Mouse (Mus musculus) naive thymus-derived CD4-positive, alpha-beta T cell, adult 2 months (primary cell): ENCODE data around the gene Ceacam1.
"Not testable (repeated sequence)": the region's sequence is repeated elsewhere in the genome, so short reads cannot be mapped to it uniquely, and the experiment has no call there.

Experiments
- DNase-seq: peaks from one replicate; pipeline ENCODE4 v3.0.0-alpha.2; 2011; ENCODE audit warnings: low read depth

The Ceacam1 gene

GRCm38 (mm10) chr7:25477091-25477751 lies at the start of gene Ceacam1:
TSS of gene Ceacam1 (minus strand) at chr7:25477603.
- peak; percentile 34 for DNase-seq

DNA sequence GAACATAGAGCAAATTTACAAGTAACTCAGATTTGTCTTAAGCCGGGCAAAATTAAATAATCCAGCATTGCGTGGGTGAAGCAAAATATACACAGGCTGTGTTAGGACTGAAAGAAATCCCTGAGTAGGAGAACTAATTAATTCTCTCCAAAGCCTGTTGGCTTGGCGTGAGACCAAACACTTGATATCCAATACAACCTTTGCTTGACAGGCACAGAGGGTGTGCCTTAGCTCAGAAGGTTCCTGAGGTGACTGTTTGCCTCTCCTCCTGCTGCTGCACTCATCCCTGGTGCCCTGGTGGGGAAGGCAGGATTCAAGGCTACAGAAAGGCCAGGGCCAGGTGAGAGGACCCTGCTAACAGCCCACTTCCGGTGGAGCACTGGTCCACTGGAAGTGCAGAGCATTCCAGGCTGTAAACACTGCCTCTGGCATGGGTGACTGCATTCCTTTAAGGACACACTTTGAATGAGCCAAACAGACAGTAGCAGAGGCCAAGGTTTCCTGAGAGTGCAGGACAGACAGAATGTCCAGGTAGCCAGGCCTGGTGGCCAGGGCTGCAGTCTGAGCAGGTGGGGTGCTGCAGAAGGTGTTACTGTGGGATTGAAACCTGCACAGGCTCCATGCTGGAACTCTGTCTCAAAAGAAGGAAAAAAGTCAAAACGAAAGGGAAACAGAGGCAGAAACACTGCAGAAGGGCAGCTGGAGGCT lies 38.8 kb upstream of the Ceacam1 start:
- not testable (repeated sequence) for DNase-seq

- not testable (repeated sequence) for DNase-seq
Observed at GRCm38 (mm10) chr7:25515667-25516066, 38.3 kb upstream of the Ceacam1 start.

- DNase-seq = no peak
Observed at GRCm38 (mm10) chr7:25509925-25510324, 32.5 kb upstream of the Ceacam1 start.

GRCm38 (mm10) chr7:25494649-25495048 lies 17.2 kb upstream of the Ceacam1 start:
- DNase-seq = no peak

DNA sequence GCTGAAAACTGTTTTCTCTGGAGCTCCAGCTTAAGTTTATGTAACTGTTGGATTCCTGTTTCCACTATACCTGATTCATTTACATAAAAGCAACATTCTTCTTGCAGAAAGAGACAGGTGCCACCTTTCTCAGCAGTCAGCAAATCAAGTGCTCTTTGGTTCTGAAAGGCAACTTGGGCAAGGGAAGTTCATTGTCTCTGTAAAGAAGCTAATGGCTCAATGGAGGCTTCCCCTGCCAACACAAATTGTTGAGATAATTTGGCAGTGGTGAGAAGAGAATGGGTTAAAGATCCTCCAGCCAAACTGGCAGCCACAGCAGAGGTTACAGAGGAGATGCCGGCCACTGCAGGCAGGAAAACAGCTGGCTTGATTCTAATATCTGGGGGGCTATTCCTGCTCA lies 13.3 kb upstream of the Ceacam1 start:
- not testable (repeated sequence) for DNase-seq

DNA sequence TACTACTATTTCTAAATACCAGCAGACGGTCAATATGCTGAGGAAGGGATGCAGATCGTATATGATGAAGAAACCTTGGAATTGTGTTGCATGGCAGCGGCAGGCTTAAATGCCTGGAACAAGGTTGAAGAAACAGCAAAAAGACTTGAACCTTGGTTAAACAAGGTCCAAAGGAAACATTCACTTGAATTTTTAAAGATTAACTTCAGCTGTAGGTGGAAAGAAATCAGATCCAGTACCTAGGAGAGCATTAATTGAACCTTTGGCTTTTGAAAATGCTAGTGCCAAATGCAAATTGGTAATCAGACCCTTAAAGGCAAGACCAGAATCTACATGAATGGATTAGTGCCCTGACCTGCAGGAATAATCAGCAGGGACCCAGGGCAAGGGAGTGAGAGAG lies 12.0 kb upstream of the Ceacam1 start:
- DNase-seq = not testable (repeated sequence)

DNA sequence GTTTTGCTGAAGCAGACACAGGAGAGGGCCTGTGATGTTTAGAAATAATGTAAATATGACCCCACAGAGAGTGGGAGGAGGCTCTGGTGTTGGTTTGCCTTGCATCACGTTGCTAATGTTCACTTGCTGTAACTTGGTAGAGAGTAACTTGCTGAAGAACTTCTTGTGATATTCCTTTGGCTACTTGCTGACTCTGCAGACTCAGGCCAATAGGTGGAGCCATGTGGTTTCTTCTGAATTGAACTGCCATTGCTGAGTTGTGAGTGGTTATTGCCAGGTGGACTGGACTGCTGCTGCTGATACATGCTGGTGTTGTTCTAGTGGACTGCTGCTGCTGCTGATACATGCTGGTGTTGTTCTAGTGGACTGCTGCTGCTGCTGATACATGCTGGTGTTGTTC lies 8.8 kb upstream of the Ceacam1 start:
- no peak for DNase-seq

- no peak for DNase-seq
Observed at GRCm38 (mm10) chr7:25485061-25485460, 7.7 kb upstream of the Ceacam1 start.

DNA sequence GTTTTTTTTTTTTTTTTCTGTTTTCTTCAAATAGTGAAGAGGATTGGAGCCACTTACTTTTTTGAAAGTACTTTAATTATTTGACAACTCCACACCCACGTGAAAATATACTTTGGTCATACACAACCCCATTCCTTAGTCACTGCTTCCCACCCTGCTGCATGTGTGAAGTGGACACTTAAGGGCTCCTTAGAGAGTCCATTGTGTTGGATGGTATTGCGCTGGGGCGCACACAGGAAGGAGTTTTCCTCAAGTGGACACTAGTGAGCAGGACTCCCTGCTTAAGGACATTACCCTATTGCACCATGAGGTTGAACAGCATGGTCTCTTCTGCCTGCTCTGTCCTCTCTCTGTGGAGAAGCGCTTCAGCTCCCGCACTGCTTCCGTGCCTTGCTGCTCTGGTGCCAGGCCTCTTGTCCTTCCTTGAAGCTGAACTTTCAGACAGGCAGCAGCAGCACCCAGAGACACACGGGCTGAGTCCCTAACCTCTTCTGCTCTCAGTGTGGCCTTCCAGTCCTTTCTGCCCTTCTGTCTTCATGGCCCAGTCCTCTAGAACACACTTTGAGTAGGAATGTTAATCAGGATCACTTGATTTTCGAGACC lies 5.8 kb upstream of the Ceacam1 start:
- no peak for DNase-seq

DNA sequence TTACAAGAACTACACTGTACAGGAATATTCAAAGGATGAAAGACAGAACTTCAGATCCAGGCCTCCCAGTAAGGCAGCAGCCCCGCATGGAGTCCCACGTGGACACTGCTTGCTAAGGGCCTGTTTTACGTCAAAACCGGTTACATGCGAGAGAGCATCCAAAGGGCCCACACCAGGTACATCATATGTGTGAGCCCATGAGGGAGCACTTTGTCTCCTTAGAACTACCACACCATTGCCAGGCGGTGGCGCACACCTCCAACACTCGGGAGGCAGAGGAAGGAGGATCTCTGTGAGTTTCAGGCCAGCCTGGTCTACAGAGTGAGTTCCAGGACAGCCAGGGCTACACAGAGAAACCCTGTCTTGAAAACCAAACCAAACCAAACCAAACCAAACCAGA lies 3.4 kb upstream of the Ceacam1 start:
- not testable (repeated sequence) for DNase-seq

DNA sequence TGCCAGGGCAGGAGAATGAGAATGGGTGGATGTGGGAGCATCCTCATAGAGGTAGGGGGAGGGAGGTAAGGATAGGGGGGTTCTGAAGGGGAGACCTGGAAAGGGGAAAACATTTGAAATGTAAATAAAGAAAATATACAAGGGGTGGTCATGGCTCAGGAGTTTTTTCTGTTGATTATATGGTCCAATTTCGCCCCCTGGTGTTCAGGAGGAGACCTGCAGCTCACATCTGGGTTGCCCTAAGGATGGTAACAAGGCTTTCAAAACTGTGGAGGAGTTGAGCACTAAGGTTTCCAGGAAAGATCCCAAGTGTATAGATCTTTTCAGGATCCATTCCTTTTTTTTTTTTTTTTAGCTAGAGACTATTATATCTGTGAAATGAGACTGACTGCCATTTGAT lies 2.0 kb upstream of the Ceacam1 start:
- DNase-seq = peak; percentile 37

- DNase-seq = not testable (repeated sequence)
Observed at GRCm38 (mm10) chr7:25477752-25478093, 320 bp upstream of the Ceacam1 start.

DNA sequence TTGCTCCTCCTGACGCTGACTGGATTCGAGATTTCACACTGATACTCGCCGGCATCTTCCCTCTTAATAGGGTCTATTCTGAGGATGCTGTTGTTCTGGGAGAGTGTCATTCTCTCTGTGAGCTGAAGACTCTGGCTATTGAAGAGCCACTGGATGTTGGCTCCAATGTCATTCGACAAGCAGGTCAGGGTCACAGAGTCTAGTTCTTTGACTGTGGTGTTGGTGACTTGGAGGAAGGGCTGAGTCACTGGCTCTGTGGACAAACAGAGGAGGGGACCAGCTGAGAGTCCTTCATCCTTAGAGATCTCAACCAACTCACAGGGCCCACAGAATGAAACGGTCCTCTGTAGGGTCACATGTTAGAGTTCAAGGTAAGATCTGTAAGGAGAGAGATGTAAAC lies 5.6 kb downstream of the Ceacam1 start:
- DNase-seq = not testable (repeated sequence)

GRCm38 (mm10) chr7:25465586-25465985 lies 11.8 kb downstream of the Ceacam1 start:
- DNase-seq = not testable (repeated sequence)

GRCm38 (mm10) chr7:25465010-25465409 lies 12.4 kb downstream of the Ceacam1 start:
- DNase-seq = no peak

DNA sequence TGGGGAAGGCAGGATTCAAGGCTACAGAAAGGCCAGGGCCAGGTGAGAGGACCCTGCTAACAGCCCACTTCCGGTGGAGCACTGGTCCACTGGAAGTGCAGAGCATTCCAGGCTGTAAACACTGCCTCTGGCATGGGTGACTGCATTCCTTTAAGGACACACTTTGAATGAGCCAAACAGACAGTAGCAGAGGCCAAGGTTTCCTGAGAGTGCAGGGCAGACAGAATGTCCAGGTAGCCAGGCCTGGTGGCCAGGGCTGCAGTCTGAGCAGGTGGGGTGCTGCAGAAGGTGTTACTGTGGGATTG lies 15.4 kb downstream of the Ceacam1 start:
- DNase-seq = not testable (repeated sequence)

GRCm38 (mm10) chr7:25461336-25462032 lies 15.9 kb downstream of the Ceacam1 start:
- DNase-seq = not testable (repeated sequence)

- no peak for DNase-seq
Observed at GRCm38 (mm10) chr7:25452103-25452502, 25.3 kb downstream of the Ceacam1 start.

DNA sequence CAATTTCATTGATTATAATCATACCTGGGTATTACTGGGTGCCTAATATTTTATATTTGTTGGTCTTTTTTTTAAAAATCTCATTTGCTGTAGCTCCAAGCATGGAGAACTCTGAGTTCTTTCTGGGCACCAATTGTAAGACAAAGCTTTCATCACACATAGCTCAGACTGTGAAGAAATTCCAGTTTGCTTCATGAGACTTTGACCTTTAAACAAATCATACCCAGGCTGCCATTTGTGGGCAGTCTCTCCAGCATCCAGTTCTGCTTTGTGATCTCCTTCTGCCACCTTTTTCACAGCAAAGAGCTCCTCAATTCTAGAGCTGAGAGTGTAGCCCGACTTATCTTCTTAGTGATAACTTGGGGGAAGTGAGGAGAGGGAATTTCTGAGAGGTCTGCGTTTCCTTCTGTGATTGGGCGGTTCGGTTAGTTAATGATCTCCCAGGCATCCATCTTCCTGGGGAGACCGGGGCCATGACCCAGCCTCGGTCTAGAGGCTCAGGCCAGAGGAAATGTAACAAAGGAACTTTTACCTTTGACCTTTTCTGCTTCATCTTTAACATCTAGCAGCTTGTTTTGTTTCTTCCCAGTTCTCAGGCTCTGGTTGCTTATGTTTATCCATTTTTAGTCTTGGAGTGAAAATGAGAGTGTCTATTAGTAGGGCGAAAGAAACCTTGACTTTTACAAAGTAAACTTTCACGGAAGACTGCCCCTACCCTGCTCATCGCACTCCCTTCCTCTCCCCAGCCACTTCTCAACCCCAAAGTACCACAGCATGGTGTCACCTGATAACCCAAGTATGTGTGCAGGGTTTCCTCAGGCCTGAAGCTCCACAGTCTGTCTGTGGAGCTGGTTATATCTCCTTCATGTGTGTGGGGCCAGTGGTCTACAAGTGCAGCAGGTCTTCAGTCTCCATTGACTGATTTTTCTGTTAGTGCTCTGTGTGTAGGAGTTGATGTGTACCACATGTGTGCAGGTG lies 27.2 kb downstream of the Ceacam1 start:
- no peak for DNase-seq

- DNase-seq = no peak
Observed at GRCm38 (mm10) chr7:25440816-25441153, 36.6 kb downstream of the Ceacam1 start.
